Mouse (Mus musculus) midbrain, embryonic 13.5 days (tissue): ENCODE measurements around the gene Lama5. TPM values are rescaled to one million over a fixed set of nuclear protein-coding genes. Genes with fewer than 3 reads are reported as not detected.
"Not testable (repeated sequence)": the region's sequence is repeated elsewhere in the genome, so short reads cannot be mapped to it uniquely, and the experiment has no call there.

Experiments
- ATAC-seq: fragments of 200-750 bp; cut with Nextera tagmentation; 2 replicates; pipeline ENCODE4 v1.8.0; 2017; ENCODE audit warnings: mild to moderate bottlenecking, moderate TSS enrichment, moderate library complexity
- H3K27ac ChIP-seq: fragments of 300-500 bp; sonication (generic); 2 replicates; pipeline ENCODE4 v1.5.1; 2015; ENCODE audit warnings: inconsistent platforms, mild to moderate bottlenecking, moderate library complexity
- H3K27me3 ChIP-seq: fragments of 300-500 bp; sonication (generic); 2 replicates; pipeline ENCODE4 v1.6.1; 2015; ENCODE audit warnings: mild to moderate bottlenecking, inconsistent platforms
- H3K36me3 ChIP-seq: fragments of 300-500 bp; sonication (generic); 2 replicates; pipeline ENCODE4 v1.6.1; 2015; ENCODE audit warnings: mild to moderate bottlenecking, inconsistent platforms
- H3K4me1 ChIP-seq: fragments of 300-500 bp; sonication (generic); replicated peaks from 2 replicates; pipeline ENCODE4 v1.6.1; 2015; ENCODE audit warnings: inconsistent platforms
- H3K4me2 ChIP-seq: fragments of 300-500 bp; sonication (generic); replicated peaks from 2 replicates; pipeline ENCODE4 v1.6.1; 2015; ENCODE audit warnings: moderate library complexity, mild to moderate bottlenecking, inconsistent platforms
- H3K4me3 ChIP-seq: fragments of 300-500 bp; sonication (generic); replicated peaks from 2 replicates; pipeline ENCODE4 v1.5.1; 2015; ENCODE audit warnings: mild to moderate bottlenecking, inconsistent platforms
- H3K9ac ChIP-seq: fragments of 300-500 bp; sonication (generic); replicated peaks from 2 replicates; pipeline ENCODE4 v1.6.1; 2015; ENCODE audit warnings: mild to moderate bottlenecking, inconsistent platforms
- H3K9me3 ChIP-seq: fragments of 300-500 bp; sonication (generic); 2 replicates; pipeline ENCODE4 v1.6.1; 2016; ENCODE audit warnings: mild to moderate bottlenecking, inconsistent platforms
- WGBS: fragments of 180-500 bp; shearing (Covaris S2); methylation state at CpG from one replicate; pipeline ENCODE4 v1.1.7; 2015; 5-methylcytosine and 5-hydroxymethylcytosine counted together
- polyA plus RNA-seq: library from polyadenylated mRNA; unstranded; fragments of >200 nt; fragmentation: Nextera tagmentation; extraction: Ambion mirVana; gene quantifications from 2 replicates; pipeline ENCODE4 v1.2.1, GENCODE M21; 2015

The Lama5 gene
- polyA plus RNA-seq, 1 experiment from 2014 or later: 1.7 TPM

DNA sequence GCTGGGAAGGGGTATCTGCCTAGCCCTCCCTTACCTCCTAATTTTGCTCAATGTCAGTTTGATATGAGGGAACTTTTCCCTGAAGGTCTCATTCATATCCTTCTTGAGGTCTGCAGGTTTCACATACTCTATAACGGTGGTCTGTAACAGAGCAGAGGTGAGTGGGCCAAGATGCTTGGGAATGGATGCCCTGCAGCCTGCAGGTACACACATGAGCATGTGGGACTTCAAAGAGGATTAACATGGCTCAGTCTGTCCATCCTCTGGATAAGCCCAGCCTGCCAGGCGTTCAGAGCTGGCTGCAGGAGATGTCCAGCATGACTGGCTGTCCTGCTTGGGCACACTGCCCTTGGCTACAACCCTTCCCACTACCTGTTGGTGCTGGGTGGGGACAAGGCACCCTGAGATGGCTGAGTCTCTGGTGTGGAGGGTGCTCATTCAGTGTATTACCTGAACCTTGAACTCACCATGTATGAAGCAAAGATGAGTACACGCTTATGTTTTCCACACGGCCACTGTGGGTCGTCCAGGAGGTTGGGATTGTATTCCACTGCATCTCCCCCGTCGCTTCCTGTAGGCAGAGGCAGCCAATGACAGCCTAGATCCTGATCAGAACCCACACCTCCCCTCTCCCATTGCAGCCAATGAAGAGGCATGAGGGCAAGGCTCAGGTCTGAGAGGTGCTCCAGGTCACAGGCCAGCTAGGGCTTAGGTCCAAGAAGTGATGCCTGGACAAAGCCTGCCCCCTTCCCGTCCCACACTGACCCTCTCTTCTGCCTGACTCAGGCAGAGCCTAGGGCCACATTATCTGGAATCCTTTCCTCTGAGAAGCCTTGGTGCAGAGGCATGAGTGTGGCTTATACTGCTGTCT, 35.2 kb upstream of the Lama5 start:
- no peak overlapping the region for H3K27ac ChIP-seq
- ATAC-seq: no peak
- H3K36me3 ChIP-seq: peaks cover 64% of the 10 kb centered on the region
- H3K4me2 ChIP-seq: no peak overlapping the region
- WGBS: 65% methylated on average over 8 of the region's 8 CpGs
- H3K9ac ChIP-seq: no peak overlapping the region
- no peak overlapping the region for H3K4me3 ChIP-seq
- no peaks in the 10 kb centered on the region for H3K27me3 ChIP-seq
- H3K9me3 ChIP-seq: no peaks in the 10 kb centered on the region
- peaks cover 20% of the 10 kb centered on the region for H3K4me1 ChIP-seq

DNA sequence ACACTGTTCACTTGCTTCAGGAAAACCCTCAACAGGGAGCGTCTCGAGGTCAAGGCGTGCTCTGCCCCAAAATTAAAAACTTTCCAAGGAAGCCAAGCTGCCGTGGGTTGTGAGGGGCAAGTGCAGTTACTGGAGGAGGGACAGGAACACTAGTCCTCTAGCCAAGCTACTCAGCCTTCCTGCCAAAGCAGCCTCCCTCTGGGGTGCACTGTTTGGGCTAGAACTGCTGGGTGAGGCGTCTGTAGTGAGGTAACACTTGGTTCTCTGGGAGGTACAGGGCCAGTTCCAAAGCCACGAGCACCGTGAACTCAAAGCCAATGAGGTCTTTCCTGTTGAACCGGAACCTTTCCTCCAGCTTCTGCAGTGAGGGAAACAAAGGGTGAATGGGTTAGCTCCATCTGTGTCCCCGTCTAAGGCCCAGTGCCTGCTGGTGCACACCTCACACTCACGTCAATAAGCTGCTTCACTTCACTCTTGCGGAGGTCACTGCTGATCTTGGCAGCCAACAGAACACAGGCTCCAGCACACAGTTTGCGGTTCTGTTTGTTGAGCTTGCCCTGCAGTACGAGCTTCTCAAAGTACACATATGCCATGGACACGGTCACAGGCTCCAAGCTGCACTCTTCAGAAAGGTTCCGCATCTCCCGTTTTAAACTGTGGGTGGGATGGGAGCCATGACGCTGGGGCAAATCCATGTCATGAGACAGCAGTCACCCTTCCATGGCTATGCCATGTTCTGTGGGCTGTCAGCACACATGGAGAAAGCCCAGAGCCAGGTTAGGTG, 34.4 kb upstream of the Lama5 start:
- Histone ChIP-seq H3K36me3 (peaks cover 63% of the 10 kb centered on the region), H3K4me1 (peaks cover 23% of the 10 kb centered on the region)
- H3K27ac ChIP-seq, H3K9me3 ChIP-seq, H3K4me3 ChIP-seq, ATAC-seq, H3K27me3 ChIP-seq, H3K4me2 ChIP-seq, H3K9ac ChIP-seq: not testable (repeated sequence)
- WGBS: 73% methylated on average over 17 of the region's 17 CpGs

DNA sequence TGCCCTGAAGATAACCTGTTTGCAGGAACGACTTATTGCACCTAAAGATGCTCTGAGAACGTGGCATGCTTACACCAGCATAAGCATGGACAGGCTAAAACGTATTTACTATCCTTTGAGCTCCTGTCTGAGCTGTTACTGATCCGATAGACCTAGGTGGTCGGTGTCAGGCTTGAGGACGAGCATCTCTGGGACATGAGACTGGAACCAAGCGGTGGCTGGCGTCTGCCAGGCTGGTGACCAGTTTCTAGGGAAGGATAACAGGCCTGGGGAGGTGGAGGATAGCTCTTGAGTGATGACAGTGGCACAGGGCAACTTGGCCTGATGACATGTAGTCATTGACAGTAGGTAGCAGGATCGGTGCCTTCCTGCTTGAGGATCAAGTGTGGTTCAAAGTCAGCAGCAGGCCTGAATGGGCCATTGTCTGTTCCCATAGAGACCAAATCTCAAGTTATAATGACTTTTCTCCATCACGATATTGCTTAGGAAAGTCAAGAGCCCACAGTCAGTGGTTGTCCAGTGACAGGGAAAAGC, 33.4 kb upstream of the Lama5 start:
- H3K4me3 ChIP-seq, H3K9ac ChIP-seq, H3K27me3 ChIP-seq, H3K27ac ChIP-seq, ATAC-seq, H3K9me3 ChIP-seq, H3K4me2 ChIP-seq: not testable (repeated sequence)
- WGBS: 80% methylated on average over 10 of the region's 10 CpGs
- peaks cover 57% of the 10 kb centered on the region for H3K36me3 ChIP-seq
- H3K4me1 ChIP-seq: peaks cover 23% of the 10 kb centered on the region

DNA sequence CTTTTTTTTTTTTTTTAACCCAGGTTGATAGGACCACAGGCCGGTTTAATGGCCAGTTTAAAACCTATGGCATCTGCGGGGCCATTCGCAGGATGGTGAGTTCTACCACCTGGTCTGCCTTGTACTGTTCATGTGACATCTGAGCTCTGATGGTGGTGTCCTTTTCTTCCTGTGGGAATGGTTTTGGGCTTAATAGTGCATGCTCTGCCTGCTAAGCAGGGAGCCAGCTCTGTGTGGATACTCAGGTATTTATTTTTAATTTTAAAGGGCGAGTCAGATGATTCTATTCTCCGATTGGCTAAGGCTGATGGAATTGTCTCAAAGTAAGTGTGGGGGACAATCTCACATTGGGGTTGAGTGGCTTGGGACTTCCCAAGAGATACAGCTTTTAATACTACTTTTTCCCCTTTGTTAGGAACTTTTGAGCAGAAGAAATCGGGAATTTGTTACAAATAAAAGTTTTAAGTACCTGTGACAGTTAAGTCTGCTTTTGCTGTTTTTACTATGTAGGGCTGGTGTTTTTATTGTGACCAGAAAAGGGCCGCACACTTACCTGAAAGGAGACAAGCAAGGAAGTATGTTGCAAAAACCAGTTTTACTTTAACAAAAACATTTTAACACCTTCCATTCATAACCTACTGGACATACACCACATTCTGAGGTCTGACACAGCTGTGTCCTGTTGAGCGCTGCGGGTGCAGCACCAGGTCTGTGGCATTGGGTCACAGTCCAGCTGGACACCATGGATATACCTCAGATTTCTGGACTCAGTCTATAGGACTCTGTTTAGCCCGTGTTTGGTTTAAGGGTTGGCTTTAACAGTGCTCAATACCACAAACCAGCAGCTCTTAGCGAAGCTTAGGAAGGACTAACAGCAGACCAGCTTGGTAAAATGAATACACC, 32.6 kb upstream of the Lama5 start:
- Histone ChIP-seq H3K36me3 (peaks cover 49% of the 10 kb centered on the region), H3K9ac (peak overlapping the region; percentile 92), H3K4me2 (peak overlapping the region; percentile 80), H3K27ac (peak overlapping the region; percentile 95; the same call in 1 of the 2 replicates), H3K9me3 (no peaks in the 10 kb centered on the region), H3K4me1 (peaks cover 23% of the 10 kb centered on the region), H3K27me3 (no peaks in the 10 kb centered on the region), H3K4me3 (peak overlapping the region; percentile 95)
- ATAC-seq: no peak
- WGBS: 54% methylated on average over 11 of the region's 11 CpGs

DNA sequence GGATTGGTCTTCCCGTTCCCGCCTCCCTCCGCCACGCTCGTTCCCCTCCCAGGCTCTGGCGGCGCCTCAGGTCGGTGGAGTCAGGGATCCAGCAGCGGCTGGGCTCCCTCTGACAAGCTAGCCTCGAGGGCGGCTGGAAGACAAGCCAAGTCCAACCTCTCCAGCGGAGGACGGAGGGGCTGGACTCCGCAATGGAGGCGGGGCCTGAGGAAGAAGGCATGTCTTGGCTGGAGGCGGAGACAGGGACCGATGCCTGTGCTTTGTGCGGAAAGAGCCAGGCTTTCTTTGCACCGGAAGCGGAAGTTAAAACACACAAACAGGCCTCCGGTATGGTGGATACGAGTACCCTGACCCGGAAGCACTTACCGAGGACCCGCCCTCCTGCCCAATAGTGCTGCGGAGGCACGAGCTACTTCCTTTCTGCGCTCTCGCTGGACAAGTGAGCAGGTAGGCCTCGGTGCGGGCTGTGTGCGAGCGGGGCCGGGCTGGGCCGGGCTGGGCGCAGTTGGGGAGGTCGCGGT, 31.4 kb upstream of the Lama5 start, which contains the start of gene Rps21:
TSS of gene Rps21 (plus strand) at position 377 of the 521 bp plus-strand sequence.
- Histone ChIP-seq H3K9ac (peak within 1 kb of the TSS; percentile 92), H3K4me3 (peak within 1 kb of the TSS; percentile 95), H3K36me3 (peaks cover 37% of the 10 kb centered on the region), H3K4me1 (peaks cover 23% of the 10 kb centered on the region), H3K9me3 (no peaks in the 10 kb centered on the region), H3K4me2 (peak within 1 kb of the TSS; percentile 80), H3K27me3 (no peaks in the 10 kb centered on the region), H3K27ac (peak within 1 kb of the TSS; percentile 95)
- ATAC-seq: peak; percentile 97
- WGBS: under 1% methylated on average over 38 of the region's 38 CpGs

DNA sequence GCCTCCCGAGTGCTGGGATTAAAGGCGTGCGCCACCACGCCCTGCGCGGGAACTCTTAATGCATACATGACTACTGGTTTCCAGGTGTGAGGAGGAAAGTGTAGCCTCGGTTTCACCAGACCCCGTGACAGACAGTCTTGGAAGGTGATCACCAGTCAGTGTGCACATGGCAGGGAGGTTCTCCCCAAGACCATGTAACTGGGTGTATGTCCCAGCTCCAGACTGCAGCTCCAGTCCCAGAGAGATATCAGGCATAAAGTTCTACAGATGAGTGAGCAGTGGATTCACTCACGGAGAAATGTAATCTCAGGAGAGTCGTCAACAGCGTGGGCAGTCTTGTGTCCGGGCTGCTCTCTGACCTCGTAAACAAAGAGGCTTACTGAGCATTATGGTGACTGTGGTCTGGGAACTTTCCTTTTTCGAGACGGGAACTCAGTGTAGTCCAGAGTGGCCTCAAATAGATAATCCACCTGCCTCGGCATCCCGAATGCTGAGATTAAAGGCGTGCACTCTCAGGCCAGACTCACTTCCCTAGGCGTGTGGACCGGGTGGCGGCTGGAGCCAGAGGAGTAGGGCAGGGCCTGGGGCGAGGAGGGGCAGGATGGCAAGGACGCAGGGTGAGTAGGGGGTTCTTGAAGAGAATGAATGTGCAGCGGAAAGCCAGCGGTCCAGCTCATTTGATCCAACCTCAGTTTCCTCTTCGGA, 30.8 kb upstream of the Lama5 start:
- Histone ChIP-seq H3K4me2 (peak overlapping the region; percentile 70), H3K27ac (peak overlapping the region; percentile 95), H3K36me3 (peaks cover 31% of the 10 kb centered on the region), H3K9me3 (no peaks in the 10 kb centered on the region), H3K27me3 (no peaks in the 10 kb centered on the region), H3K4me1 (peaks cover 26% of the 10 kb centered on the region), H3K4me3 (peak overlapping the region; percentile 95), H3K9ac (peak overlapping the region; percentile 90)
- ATAC-seq: peak; percentile 75
- WGBS: 24% methylated on average over 26 of the region's 26 CpGs

DNA sequence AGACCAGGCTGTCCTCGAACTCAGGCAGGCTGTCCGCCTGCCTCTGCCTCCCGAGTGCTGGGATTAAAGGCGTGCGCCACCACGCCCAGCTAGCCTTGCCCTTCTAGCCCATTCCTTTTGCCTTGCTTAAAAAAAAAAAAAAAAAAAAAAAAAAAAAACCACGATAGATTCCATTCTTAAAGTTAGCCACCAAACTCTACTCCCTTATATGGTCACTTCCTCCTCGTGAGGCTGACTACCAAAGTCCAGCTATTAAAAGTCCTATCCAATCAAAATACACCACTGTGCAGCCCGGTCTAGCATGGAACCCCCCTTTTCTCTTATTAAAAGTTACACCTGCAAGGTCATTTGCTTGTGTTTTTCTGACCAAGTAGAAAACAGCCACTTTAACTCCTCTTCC, 30.0 kb upstream of the Lama5 start:
- no peaks in the 10 kb centered on the region for H3K9me3 ChIP-seq
- no peak overlapping the region for H3K27ac ChIP-seq
- no peaks in the 10 kb centered on the region for H3K27me3 ChIP-seq
- peak overlapping the region; percentile 95 for H3K4me3 ChIP-seq
- no peak for ATAC-seq
- peaks cover 23% of the 10 kb centered on the region for H3K36me3 ChIP-seq
- peaks cover 29% of the 10 kb centered on the region for H3K4me1 ChIP-seq
- 93% methylated on average over 9 of the region's 9 CpGs for WGBS
- H3K4me2 ChIP-seq: peak overlapping the region; percentile 70
- H3K9ac ChIP-seq: no peak overlapping the region

DNA sequence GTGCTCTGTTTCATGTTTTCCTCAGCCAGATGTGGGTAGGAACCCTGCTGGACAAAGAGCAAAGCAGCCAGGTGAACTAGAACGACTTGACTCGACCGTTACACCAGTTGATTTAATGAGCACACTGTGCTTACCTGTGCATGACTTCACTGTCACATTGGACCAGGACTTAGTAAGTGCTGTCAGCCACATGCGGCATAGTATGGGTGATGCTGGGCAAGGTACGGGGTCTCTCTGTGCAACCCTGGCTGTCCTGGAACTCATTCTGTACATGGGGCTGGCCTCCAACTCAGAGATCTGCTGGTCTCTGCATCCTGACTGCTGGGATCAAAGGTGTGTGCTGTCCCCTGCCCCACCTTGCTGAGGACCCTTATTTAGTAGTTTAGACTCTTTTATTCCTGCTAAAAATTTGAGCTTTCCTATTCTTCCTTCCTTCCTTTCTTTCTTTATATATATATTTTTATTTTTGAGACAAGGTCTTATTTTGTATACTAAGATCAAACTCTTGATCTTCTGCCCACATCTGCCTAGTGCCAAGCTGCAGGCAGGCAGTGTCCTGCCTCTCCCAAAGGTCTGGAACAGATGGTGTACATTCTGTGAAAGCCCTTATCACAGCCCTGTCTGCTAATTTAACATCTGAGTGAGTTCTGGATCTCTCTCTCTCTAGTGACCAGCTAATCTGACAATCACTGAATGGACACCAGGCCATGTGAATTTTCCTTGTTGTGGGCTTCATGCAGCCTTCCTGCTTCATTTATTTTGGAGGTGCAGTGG, 29.0 kb upstream of the Lama5 start:
- ATAC-seq: no peak
- Histone ChIP-seq H3K27me3 (no peaks in the 10 kb centered on the region), H3K9me3 (no peaks in the 10 kb centered on the region), H3K4me3 (no peak overlapping the region), H3K27ac (no peak overlapping the region), H3K9ac (no peak overlapping the region), H3K4me2 (no peak overlapping the region), H3K36me3 (peaks cover 13% of the 10 kb centered on the region), H3K4me1 (peaks cover 29% of the 10 kb centered on the region)
- WGBS: 92% methylated on average over 5 of the region's 5 CpGs

DNA sequence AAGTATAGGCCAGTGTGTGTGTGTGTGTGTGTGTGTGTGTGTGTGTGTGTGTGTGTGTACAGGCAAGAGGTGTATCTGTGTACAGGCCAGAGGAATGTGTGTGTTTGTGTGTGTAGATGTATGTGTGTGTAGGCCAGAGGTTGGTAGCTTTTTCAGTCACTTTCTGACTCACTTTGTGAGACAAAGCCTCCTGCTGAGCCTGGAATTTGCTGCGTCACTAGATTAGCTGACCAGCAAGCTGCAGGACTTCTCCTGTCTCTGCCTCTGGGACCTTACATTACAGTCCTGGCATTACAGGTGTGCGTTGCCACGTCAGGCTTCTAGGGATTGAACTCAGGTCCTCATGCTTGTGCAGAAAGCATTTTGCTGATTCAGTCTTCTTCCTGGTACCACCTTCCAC, 26.2 kb upstream of the Lama5 start:
- Histone ChIP-seq H3K36me3 (no peaks in the 10 kb centered on the region), H3K4me2 (no peak overlapping the region), H3K9me3 (no peaks in the 10 kb centered on the region), H3K9ac (no peak overlapping the region), H3K4me1 (peaks cover 16% of the 10 kb centered on the region), H3K27ac (no peak overlapping the region), H3K4me3 (no peak overlapping the region), H3K27me3 (no peaks in the 10 kb centered on the region)
- no peak for ATAC-seq
- 38% methylated on average over 3 of the region's 3 CpGs for WGBS

DNA sequence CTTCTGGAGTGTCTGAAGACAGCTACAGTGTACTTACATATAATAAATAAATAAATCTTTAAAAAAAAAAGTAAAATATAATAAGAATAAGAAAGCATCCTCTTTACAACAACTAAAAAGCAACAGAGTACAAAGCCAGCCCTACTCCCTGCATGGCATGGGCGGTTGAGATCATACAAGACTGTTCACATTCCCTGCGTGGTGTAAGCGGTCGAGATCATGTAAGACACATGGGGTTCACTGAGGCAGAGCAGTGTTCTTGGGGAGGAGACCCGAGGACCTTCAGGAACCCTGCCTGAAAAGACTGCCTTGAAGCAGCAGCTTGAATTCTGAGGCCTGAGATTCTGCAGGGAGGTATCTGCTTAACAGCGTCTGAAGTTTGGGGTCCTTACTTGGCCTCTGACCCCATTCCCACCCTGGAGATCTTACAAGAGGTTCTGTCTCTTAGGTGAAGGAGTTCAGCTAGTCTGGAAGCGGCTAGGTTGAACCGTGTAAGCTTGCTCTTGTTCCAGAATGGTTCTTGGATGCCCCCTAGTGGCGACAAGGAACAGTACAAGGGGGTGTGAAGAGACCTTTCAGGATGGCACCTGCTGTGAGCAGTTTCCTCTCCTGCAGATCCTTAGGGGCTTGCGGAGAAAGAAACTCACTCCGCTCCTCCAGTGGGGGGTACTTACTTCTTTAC, 25.4 kb upstream of the Lama5 start:
- Histone ChIP-seq H3K4me3 (no peak overlapping the region), H3K9me3 (no peaks in the 10 kb centered on the region), H3K27me3 (no peaks in the 10 kb centered on the region), H3K9ac (no peak overlapping the region), H3K36me3 (no peaks in the 10 kb centered on the region), H3K4me2 (no peak overlapping the region), H3K27ac (no peak overlapping the region), H3K4me1 (peaks cover 12% of the 10 kb centered on the region)
- ATAC-seq: peak; percentile 89
- 28% methylated on average over 11 of the region's 11 CpGs for WGBS
